Mouse (Mus musculus) lung, postnatal 4 days (tissue): ENCODE measurements around the gene Agk.

Experiments
- DNase-seq, 2 experiments: peaks; one replicate each; pipeline ENCODE4 v3.0.0; 2021

Agk gene

DNA sequence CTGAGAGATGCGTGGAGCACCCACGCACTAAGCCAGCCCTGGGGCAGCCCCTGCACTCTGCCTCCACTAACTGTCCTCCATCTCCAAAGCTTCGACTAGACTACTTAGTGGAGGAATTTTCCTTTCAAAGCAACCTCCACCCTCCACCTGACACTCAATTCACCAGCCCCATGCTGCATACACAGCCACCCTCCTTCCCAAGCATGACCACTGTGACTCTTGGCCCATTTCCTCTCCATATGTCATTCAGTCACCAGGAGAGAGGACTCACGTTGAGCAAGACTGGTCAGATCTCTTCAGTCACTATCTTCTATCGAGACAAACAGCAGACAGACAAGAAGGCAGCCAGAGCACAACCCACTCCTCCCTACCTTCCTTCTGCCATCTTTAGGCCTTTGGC, 88.1 kb downstream of the Agk start:
- DNase-seq: no peak

- no peak for DNase-seq
These were observed 88.6 kb downstream of the Agk start for GRCm38 (mm10) chr6:40413565-40413964.

GRCm38 (mm10) chr6:40415799-40416198, 90.8 kb downstream of the Agk start:
- no peak for DNase-seq

DNA sequence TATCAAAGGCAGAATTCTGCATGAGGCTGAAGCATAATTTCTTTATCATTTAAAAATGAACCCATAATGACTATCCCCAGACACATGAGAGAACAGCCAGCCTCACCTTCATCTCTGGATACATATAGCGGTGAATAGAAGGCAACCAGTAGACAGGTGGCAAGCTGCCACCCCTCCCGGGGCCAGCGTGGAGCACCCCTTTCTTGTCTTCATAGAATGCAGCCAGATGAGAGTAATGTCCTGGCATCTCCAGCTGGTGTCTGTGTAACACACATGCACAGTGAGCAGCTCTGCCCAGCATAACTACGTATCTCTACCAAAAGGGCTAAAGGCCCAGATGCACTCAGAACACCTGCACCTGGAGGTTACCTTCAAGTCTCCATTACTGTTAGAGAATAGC, 93.4 kb downstream of the Agk start:
- no peak for DNase-seq

- DNase-seq: no peak
These were observed 96.1 kb downstream of the Agk start for GRCm38 (mm10) chr6:40421099-40421498.

DNA sequence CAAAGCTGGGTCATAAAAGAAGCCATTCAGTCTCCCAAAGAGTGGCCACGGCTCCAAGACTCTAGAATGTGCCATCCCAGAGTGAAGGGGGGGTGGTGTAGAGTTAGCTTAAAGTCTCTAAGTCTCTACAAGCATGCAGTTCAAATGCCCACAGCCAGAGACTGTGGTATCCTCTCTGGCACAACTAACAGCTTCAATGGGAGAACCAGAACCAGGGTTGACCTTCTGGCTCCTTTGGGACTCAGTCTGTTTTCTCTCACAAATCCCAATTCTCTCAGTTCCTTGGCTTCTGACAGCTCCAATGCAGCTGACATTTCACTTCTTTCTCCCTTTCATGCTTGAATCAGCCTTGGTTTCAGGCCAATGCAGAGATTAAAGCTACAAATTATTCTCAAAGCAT, 98.0 kb downstream of the Agk start:
- no peak for DNase-seq

- peak in 1 of 2 experiments; percentile 61 for DNase-seq
These were observed 98.8 kb downstream of the Agk start for GRCm38 (mm10) chr6:40423774-40424173.

DNA sequence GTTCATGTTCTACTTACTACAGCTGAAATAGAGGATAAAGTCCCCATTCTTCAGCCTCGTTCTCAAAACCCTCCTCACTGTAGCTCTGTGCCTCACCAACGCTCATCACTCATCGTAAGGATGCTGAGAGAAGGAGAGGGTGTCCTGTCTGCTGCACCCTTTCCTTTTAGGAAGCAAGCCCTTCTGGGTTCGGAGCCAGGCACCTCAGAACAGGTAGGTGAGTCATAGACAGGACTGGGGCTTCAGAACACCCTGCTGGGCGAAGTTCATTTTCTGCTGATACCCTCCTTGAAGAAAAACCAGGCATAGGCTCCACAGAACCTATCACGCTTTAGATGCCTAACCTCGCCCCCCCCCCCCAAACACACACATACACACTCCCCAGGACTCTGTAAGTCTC, 102.5 kb downstream of the Agk start:
- no peak for DNase-seq

- no peak for DNase-seq
These were observed 103.7 kb downstream of the Agk start for GRCm38 (mm10) chr6:40428696-40429095.

- DNase-seq: peak; percentile 18 to 38
These were observed 104.6 kb downstream of the Agk start for GRCm38 (mm10) chr6:40429521-40429931.

DNA sequence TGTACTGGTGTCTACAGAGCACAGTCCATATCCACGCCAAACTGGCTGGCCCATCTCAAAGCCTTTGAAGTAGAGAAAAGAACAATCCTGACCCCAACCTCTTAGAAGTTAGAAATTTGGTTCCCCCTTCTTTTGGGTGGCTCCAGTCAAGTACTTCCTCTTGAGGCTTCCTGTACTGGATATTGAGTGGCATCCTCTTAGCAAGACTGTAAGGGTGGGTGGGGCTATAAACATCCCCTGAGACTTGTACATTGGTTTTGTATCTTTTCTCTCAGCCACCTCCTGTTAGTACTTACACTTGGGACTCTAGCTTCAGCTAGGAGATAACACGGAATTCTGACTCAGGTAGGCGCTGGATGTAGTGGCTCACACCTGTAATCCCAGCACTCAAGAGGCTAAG, 105.3 kb downstream of the Agk start:
- DNase-seq: no peak

GRCm38 (mm10) chr6:40430878-40431277, 105.9 kb downstream of the Agk start:
- DNase-seq: no peak

DNA sequence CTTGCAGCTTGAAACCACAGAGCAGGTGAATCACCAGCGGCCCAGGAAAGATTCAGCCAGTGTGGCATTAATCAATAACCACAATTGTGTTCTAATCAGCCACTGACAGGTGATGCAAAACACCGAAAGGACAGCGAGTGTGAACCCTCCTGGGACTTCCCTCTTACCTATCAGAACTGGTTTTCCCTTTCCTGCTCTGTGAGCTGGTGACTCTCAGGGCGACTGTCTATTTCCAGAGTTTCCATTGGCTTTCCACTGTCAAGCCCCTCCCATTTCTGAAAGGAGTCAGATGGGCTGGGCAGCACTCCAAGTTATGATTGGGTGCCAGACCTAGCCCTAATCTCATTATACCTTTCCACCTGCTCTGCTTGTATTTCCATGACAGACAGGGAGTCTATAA, 106.4 kb downstream of the Agk start:
- DNase-seq: no peak

- DNase-seq: no peak
These were observed 106.8 kb downstream of the Agk start for GRCm38 (mm10) chr6:40431812-40432211.

DNA sequence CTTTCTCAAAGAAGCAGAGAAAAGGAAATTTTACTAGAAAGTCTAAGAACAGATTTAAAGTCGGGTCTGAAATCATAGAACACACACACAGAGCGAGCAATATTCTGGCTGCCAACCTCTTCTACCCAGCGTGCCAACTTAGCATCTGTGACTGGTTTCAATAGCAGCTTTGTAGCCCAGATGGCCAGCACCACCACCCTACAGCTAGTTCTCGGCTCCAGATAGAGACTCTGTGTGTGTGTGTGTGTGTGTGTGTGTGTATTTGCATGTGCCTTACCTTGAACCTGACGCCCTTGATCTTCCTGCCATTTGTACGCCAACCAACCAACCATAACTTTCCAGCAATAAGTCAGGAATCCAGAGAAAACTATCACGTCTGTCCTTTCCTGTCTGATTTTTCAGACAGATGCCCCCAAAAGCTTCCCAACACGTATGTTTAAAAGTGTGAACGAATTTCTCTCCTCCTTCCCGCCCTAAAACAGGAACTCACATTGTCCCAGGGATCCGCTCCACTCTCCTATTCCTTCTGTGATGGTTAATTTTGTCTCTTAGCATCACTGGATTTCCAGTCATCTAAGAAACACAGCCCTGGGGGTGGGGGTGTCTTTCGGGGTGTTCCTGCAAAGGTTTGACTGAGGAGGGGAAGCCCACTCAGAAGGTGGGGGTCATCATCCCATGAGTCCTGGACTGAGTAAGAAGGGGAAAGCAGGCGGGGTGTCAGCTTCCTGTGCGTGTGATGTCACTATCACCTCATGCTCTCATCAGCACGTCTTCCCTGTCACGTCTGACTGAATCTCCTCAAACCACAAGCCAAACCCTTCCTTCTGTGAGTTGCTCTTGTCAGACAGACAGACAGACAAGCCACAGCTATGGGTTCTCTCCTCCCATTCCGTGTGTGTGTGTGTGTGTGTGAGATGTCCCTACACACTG, 107.6 kb downstream of the Agk start:
- DNase-seq: no peak

GRCm38 (mm10) chr6:40434697-40435096, 109.7 kb downstream of the Agk start:
- no peak for DNase-seq

- DNase-seq: peak; percentile 38 to 41
These were observed 110.4 kb downstream of the Agk start for GRCm38 (mm10) chr6:40435151-40436046.

DNA sequence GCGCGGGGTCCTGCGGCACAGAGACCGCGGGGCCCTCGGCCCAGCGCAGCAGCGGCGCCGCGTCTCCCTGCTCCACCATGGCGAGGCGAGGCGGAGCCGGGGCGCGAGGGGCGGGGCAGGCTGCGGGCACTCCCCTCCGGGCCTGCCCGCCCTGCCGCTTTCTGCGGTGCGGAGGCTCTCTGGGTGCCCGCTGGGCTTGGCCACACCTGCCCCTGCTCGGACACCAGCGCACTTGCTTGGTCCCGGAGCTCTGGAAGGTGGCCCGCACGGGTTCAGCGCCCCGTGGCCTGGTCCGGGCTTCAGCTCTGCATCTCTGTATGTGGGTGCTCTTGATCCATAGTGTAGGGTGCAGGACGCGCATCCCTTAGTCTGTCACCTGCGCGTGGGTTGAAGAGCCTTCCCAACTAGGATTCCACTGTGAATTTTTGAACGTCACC, 111.1 kb downstream of the Agk start, which contains the start of gene E330009J07Rik:
TSS of gene E330009J07Rik (minus strand) at position 89 of the 437 bp plus-strand sequence.
- peak; percentile 87 to 88 for DNase-seq

DNA sequence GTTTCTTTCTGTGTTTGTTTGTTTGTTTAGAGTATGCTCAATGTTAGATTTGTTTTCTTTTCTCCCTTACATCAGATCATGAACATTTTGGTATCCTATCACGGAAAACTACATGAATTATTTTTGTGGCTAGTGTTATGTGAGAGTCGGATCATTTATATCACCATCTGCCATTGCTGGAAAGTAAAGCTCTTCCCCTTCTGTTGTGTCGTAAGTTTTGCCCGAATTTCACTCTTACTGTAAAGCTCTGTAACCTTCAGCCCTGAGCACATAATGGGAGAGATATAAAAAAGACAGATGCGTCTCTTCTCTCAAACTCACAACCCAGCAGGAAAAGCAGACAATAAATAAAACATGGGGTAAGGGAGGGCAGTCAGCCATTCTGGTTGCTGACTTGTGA, 114.0 kb downstream of the Agk start, which contains the start of gene Wee2:
TSS of gene Wee2 (plus strand) at position 153 of the 400 bp plus-strand sequence.
- no peak for DNase-seq

DNA sequence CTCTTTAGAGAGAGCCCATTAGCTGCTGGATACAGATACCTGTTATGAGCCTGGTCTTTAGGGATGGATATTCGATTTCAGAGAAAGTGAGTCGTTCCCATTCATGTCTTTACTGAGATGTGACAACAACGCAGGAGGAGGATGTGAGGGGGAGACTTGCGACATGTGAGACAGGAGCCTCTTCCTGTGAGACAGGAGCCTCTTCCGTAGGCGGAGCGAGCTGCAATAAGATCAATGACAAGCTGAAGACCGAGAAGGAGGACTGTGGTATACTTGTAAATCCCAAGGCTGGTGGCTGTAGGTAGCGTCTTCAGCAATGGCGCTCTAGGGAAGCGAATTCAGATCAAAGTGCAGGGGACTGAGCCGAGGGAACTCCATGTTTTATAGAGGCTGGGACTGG, 114.8 kb downstream of the Agk start:
- no peak for DNase-seq

- no peak for DNase-seq
These were observed 116.3 kb downstream of the Agk start for GRCm38 (mm10) chr6:40441276-40441675.

GRCm38 (mm10) chr6:40441755-40442154, 116.8 kb downstream of the Agk start:
- DNase-seq: no peak

DNA sequence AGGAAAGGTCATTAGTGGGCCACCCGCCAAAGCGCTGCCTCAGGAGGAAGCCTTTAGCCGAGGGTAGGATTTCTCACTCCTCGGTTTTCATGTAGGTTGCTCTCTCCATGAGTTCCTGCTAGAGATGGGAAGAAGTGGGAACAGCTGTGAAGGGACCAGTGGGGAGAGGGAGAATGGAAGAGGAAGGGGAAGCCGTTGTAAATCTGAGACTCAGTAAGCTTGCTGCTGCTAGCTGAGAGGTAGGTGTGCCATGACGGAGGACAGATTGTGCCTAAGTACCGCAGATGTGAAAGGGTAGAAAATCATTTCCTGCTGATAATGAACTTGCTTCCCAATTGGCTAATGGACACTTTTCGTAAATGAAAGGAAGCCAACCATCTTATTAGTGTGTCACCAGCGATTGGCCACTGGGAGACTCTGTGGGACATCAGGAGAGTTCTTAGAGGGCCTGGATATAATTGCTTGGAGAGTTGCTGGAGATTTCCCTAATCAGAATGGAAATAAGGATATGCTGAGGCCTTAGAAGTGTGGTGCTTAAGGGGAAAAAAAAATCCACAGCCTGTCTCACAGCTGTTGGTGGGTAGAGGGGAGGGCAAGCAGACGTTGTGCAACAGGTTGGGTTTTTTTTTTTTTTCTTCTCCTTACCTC, 118.4 kb downstream of the Agk start:
- no peak for DNase-seq
